Mouse (Mus musculus) heart, postnatal 10 days (tissue): ENCODE measurements at regions not wholly inside any gene's neighbourhood (a gene's known extent, or its start where the extent isn't known, plus 50 kb on each side); places are given as distances from the start of the nearest gene placed in this dataset.
"Not testable (repeated sequence)": the region's sequence is repeated elsewhere in the genome, so short reads cannot be mapped to it uniquely, and the experiment has no call there.

Experiments used
- DNase-seq, 2 experiments: peaks; one replicate each; pipeline ENCODE4 v3.0.0; 2021
- intact Hi-C: fragments of 180-260 bp; cut with DNase I; formaldehyde crosslinking; loops from one replicate; pipeline ENCODE4 v1.15.1; 2025

- DNase-seq, intact Hi-C loops: not testable (repeated sequence)
Measured at GRCm38 (mm10) chr7:129769673-129770072, 178.0 kb downstream of the Wdr11 start.

GRCm38 (mm10) chr7:129771876-129772275 is 180.2 kb downstream of the Wdr11 start:
- intact Hi-C loops = no loop called here
- no peak for DNase-seq

GRCm38 (mm10) chr7:129772540-129773331 is 181.1 kb downstream of the Wdr11 start:
- no peak for DNase-seq
- intact Hi-C loops = no loop called here

- no peak for DNase-seq
- intact Hi-C loops = no loop called here
Measured at GRCm38 (mm10) chr7:129774261-129774861, 182.7 kb downstream of the Wdr11 start.

GRCm38 (mm10) chr7:129775189-129775588 is 183.5 kb downstream of the Wdr11 start:
- DNase-seq = no peak
- intact Hi-C loops = no loop called here

GRCm38 (mm10) chr7:129778842-129779421 is 187.3 kb downstream of the Wdr11 start:
- DNase-seq = no peak
- intact Hi-C loops = no loop called here

- DNase-seq = no peak
- intact Hi-C loops = no loop called here
Measured at GRCm38 (mm10) chr7:129779939-129780338, 188.3 kb downstream of the Wdr11 start.

GRCm38 (mm10) chr7:129781756-129782155 is 190.1 kb downstream of the Wdr11 start:
- DNase-seq = no peak
- intact Hi-C loops = no loop called here

GRCm38 (mm10) chr7:129784966-129785365 is 193.3 kb downstream of the Wdr11 start:
- DNase-seq = no peak
- intact Hi-C loops = no loop called here

- no peak for DNase-seq
- intact Hi-C loops = no loop called here
Measured at GRCm38 (mm10) chr7:129787011-129787410, 195.3 kb downstream of the Wdr11 start.

- intact Hi-C loops = no loop called here
Measured at GRCm38 (mm10) chr7:129787736-129788135, 196.1 kb downstream of the Wdr11 start.

GRCm38 (mm10) chr7:129789461-129789860 is 197.8 kb downstream of the Wdr11 start:
- no peak for DNase-seq
- intact Hi-C loops = no loop called here

More at GRCm38 (mm10) chr7:129787736-129788135, 196.1 kb downstream of the Wdr11 start:
- DNase-seq = no peak

GRCm38 (mm10) chr7:129790590-129791449 is 199.2 kb downstream of the Wdr11 start:
- DNase-seq = peak; percentile 41 to 45
- intact Hi-C loops = no loop called here

- intact Hi-C loops = no loop called here
Measured at GRCm38 (mm10) chr7:129791450-129791820, 199.8 kb downstream of the Wdr11 start.

GRCm38 (mm10) chr7:129793733-129794132 is 202.1 kb downstream of the Wdr11 start:
- DNase-seq = no peak
- intact Hi-C loops = no loop called here

More at GRCm38 (mm10) chr7:129791450-129791820, 199.8 kb downstream of the Wdr11 start:
- peak; percentile 42 to 49 for DNase-seq

GRCm38 (mm10) chr7:129794276-129794675 is 202.6 kb downstream of the Wdr11 start:
- no peak for DNase-seq
- intact Hi-C loops = no loop called here

- intact Hi-C loops = no loop called here
- no peak for DNase-seq
Measured at GRCm38 (mm10) chr7:129798525-129798924, 206.9 kb downstream of the Wdr11 start.

GRCm38 (mm10) chr7:129800461-129800867 is 208.8 kb downstream of the Wdr11 start:
- intact Hi-C loops = no loop called here
- no peak for DNase-seq

- DNase-seq = peak; percentile 74 to 77
- intact Hi-C loops = no loop called here
Measured at GRCm38 (mm10) chr7:129801431-129801847, 209.8 kb downstream of the Wdr11 start.

GRCm38 (mm10) chr7:129802168-129802567 is 210.5 kb downstream of the Wdr11 start:
- no peak for DNase-seq
- intact Hi-C loops = no loop called here

GRCm38 (mm10) chr7:129805340-129805739 is 213.7 kb downstream of the Wdr11 start:
- intact Hi-C loops = no loop called here
- DNase-seq = no peak
